Mouse (Mus musculus) stomach, embryonic 14.5 days (tissue): ENCODE results near the gene Dlx6. TPM values are rescaled to one million over a fixed set of nuclear protein-coding genes. Genes with fewer than 3 reads are reported as not detected.

Experiments
- ATAC-seq: fragments of 200-750 bp; cut with Nextera tagmentation; 2 replicates; pipeline ENCODE4 v1.8.0; 2017; ENCODE audit warnings: low read depth, moderate TSS enrichment; ENCODE audit not compliant: insufficient number of reproducible peaks, insufficient read depth, low FRiP score
- H3K27ac ChIP-seq: fragments of 300-500 bp; sonication (generic); 2 replicates; pipeline ENCODE4 v1.5.1; 2014; ENCODE audit warnings: mild to moderate bottlenecking, low read length, moderate library complexity, mixed read lengths
- H3K27me3 ChIP-seq: fragments of 300-500 bp; sonication (generic); 2 replicates; pipeline ENCODE4 v1.6.1; 2014; ENCODE audit warnings: low read length, control low read depth, mixed read lengths; ENCODE audit not compliant: control insufficient read depth, insufficient read depth
- H3K36me3 ChIP-seq: fragments of 300-500 bp; sonication (generic); 2 replicates; pipeline ENCODE4 v1.6.1; 2014; ENCODE audit warnings: mild to moderate bottlenecking, control low read depth, low read length, moderate library complexity, mixed read lengths; ENCODE audit not compliant: control insufficient read depth, insufficient read depth
- H3K4me1 ChIP-seq: fragments of 300-500 bp; sonication (generic); 2 replicates; pipeline ENCODE4 v1.6.1; 2014; ENCODE audit warnings: low read length, control low read depth, mixed read lengths; ENCODE audit not compliant: control insufficient read depth, insufficient read depth
- H3K4me2 ChIP-seq: fragments of 300-500 bp; sonication (generic); replicated peaks from 2 replicates; pipeline ENCODE4 v1.6.1; 2014; ENCODE audit warnings: low read depth, low read length, control low read depth
- H3K4me3 ChIP-seq: fragments of 300-500 bp; sonication (generic); 2 replicates; pipeline ENCODE4 v1.5.1; 2014; ENCODE audit warnings: low read depth, low read length, control low read depth
- H3K9ac ChIP-seq: fragments of 300-500 bp; sonication (generic); replicated peaks from 2 replicates; pipeline ENCODE4 v1.6.1; 2014; ENCODE audit warnings: low read depth, mild to moderate bottlenecking, control low read depth, low read length, moderate library complexity, mixed read lengths
- H3K9me3 ChIP-seq: fragments of 300-500 bp; sonication (generic); 2 replicates; pipeline ENCODE4 v1.6.1; 2016; ENCODE audit warnings: low read depth, low read length, control low read depth; ENCODE audit not compliant: control insufficient read depth
- WGBS: fragments of 180-500 bp; shearing (Covaris S2); extraction: QIAGEN DNeasy Blood & Tissue Kit; methylation state at CpG from one replicate; pipeline ENCODE4 v1.1.7; 2014; 5-methylcytosine and 5-hydroxymethylcytosine counted together
- polyA plus RNA-seq: library from polyadenylated mRNA; unstranded; fragments of >200 nt; fragmentation: Nextera tagmentation; extraction: Ambion mirVana; gene quantifications from 2 replicates; pipeline ENCODE4 v1.2.1, GENCODE M21; 2014

Dlx6 gene
- 0.15 and 0.42 TPM in 2 replicates for polyA plus RNA-seq

DNA sequence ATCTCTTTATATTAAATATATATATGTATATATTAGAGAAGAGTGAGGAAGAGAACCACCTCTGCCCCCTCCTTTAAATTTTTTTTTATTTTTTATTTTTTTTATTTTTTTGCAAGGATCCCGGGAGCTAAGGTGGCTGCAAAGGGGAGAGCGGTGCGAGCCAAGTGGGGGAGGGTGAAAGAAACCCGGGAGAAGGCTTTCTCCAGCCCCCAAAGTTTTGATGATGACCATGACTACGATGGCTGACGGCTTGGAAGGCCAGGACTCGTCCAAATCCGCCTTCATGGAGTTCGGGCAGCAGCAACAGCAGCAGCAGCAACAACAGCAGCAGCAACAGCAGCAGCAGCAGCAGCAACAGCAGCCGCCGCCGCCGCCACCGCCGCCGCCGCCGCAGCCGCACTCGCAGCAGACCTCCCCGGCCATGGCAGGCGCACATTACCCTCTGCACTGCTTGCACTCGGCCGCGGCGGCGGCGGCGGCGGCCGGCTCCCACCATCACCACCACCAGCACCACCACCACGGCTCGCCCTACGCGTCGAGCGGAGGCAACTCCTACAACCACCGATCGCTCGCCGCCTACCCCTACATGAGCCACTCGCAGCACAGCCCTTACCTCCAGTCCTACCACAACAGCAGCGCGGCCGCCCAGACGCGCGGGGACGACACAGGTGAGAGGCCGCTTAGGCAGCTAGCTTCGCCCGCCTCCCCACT is at the start of gene Dlx6:
Gene Dlx6, plus strand, starts transcription at position 175 of the 711 bp plus-strand sequence.
- Histone ChIP-seq H3K4me3 (peak within 1 kb of the TSS; percentile 32), H3K36me3 (no peaks in the 10 kb centered on the region), H3K4me2 (peak within 1 kb of the TSS; percentile 51), H3K9me3 (no peaks in the 10 kb centered on the region), H3K27me3 (peaks cover 71% of the 10 kb centered on the region), H3K9ac (0 out of 2 replicates have a peak within 1 kb of the TSS, but pooled peaks have one; percentile 3), H3K27ac (no peak within 1 kb of the TSS), H3K4me1 (peaks cover 14% of the 10 kb centered on the region)
- under 1% methylated on average over 50 of the region's 52 CpGs for WGBS
- ATAC-seq = peak; percentile 76

DNA sequence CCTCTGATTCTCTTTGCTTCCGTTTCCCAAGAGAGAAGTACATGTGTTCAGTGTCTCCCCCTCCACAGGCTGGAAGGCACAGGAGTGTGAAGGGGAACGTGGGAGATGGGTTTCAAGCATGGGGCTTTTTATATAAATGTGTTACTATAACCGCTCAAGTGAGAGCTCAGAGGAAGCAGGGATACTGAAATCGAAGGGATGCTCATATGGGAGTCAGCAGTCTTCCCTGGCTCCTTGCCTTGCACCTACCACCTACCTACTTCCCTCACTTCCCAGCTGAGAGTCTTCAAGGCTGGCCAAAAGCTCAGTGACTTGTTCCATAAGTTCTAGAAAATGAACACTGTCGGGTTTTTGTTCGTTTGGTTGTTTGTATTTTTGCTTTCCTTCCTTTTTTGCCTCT is 46.3 kb upstream of the Dlx6 start:
- Histone ChIP-seq H3K9me3 (no peaks in the 10 kb centered on the region), H3K4me1 (no peaks in the 10 kb centered on the region), H3K4me2 (no peak overlapping the region), H3K4me3 (no peak overlapping the region), H3K36me3 (no peaks in the 10 kb centered on the region), H3K27me3 (no peaks in the 10 kb centered on the region), H3K27ac (no peak overlapping the region), H3K9ac (no peak overlapping the region)
- 81% methylated on average over 6 of the region's 6 CpGs for WGBS
- no peak for ATAC-seq

DNA sequence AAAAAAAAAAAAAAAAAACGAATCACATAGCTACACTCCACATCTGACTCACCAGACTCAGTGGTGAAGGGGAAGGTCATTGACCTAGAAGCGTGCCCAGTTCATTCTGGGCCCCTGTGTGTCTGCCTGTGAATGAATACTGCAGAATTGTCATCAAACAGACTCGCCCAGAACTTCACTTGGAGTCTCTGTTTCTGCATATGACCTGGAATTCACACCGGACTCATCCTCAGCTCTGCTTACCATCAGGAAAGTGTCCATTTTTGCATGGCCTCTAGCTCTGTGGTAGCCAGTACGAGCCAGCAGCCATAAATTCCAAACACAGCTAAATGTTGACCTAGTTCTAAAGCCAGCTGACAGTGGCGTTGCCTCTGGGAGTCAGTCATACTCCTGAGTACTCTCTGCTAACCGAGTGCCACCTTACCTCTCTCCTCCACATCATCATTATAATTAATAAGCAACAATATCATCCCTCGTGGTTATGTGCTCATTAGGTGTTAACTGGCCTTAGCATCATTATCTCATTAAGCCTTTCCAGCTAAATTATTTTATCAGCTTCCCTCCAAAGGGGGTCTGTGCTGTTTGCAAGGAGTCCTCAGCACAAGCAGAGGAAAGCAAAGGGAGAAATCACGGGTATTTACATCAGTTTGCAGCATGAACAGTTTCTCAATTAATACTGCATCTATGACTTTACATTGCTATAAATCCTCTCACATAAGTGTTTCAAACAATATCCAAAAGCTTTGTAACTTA is 44.9 kb upstream of the Dlx6 start:
- ATAC-seq = no peak
- no peak overlapping the region for H3K4me3 ChIP-seq
- H3K9me3 ChIP-seq = no peaks in the 10 kb centered on the region
- H3K36me3 ChIP-seq = no peaks in the 10 kb centered on the region
- H3K27me3 ChIP-seq = no peaks in the 10 kb centered on the region
- no peak overlapping the region for H3K27ac ChIP-seq
- H3K4me2 ChIP-seq = no peak overlapping the region
- WGBS = 43% methylated on average over 8 of the region's 9 CpGs
- H3K9ac ChIP-seq = no peak overlapping the region
- H3K4me1 ChIP-seq = no peaks in the 10 kb centered on the region

DNA sequence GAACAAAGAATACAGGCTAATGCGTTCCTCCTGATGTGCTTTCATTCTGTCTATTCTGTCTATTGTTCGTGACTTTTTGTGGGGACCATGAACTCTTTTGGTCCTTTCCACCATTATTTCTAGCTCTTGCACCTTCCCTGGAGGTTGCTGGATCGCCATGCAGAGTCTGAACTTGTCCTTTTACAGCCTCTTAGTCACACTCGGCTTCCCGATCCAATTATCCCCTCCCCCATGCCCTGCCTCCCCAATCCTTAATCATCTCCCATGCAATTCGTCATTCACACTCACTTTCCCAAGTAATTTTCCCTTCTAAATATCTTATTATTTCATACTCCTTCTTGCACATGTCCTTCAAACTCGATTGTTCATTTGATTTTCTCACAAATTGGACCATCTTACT is 44.0 kb upstream of the Dlx6 start:
- H3K36me3 ChIP-seq = no peaks in the 10 kb centered on the region
- H3K27me3 ChIP-seq = no peaks in the 10 kb centered on the region
- no peak overlapping the region for H3K4me3 ChIP-seq
- H3K9ac ChIP-seq = no peak overlapping the region
- H3K27ac ChIP-seq = no peak overlapping the region
- no peaks in the 10 kb centered on the region for H3K9me3 ChIP-seq
- WGBS = 31% methylated on average over 7 of the region's 7 CpGs
- no peak overlapping the region for H3K4me2 ChIP-seq
- H3K4me1 ChIP-seq = no peaks in the 10 kb centered on the region
- no peak for ATAC-seq

DNA sequence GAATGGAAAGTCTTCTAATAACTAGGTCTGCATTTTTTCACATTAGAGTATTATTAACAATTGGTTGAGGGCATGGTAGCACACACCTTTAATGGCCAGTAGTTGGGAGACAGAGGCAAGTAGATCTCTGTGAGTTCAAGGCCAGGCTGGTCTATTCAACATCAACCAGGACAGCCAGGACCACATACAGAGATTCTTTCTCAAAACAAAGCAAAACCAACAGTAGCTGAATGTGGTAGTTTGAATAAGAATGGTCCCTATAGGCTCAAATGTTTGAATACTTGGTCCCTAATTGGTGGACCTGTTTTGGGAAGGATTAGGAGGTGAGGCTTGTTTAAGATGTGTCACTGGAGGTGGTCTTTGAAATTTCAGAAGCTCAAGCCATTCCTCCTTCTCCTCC is 37.8 kb upstream of the Dlx6 start:
- no peaks in the 10 kb centered on the region for H3K4me1 ChIP-seq
- no peak for ATAC-seq
- no peak overlapping the region for H3K9ac ChIP-seq
- no peak overlapping the region for H3K27ac ChIP-seq
- H3K4me2 ChIP-seq = no peak overlapping the region
- H3K9me3 ChIP-seq = no peaks in the 10 kb centered on the region
- no peaks in the 10 kb centered on the region for H3K27me3 ChIP-seq
- no peaks in the 10 kb centered on the region for H3K36me3 ChIP-seq
- H3K4me3 ChIP-seq = no peak overlapping the region

DNA sequence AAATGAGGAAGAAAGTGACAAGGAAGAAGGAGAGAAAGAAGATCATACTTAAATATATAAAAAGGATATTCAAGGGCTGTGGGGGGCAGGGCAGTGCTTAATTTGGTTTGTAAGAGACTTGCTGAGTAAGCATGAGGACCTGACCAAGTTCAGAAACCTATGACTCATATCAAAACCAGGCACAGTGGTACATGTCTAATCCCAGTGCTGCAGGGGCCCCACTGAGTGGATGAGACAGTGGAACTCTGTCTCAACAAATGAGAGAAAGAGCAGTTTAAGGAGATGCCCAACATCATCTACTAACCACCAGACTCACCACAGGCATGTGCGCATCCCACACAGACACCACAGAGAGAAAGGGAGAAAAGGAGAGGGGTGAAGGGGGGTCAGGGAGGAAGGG is 36.3 kb upstream of the Dlx6 start:
- ATAC-seq = no peak
- H3K4me3 ChIP-seq = no peak overlapping the region
- H3K9ac ChIP-seq = no peak overlapping the region
- H3K27ac ChIP-seq = no peak overlapping the region
- H3K4me1 ChIP-seq = no peaks in the 10 kb centered on the region
- H3K9me3 ChIP-seq = no peaks in the 10 kb centered on the region
- H3K4me2 ChIP-seq = no peak overlapping the region
- WGBS = 95% methylated on average over 1 of the region's 1 CpGs
- no peaks in the 10 kb centered on the region for H3K36me3 ChIP-seq
- H3K27me3 ChIP-seq = no peaks in the 10 kb centered on the region

DNA sequence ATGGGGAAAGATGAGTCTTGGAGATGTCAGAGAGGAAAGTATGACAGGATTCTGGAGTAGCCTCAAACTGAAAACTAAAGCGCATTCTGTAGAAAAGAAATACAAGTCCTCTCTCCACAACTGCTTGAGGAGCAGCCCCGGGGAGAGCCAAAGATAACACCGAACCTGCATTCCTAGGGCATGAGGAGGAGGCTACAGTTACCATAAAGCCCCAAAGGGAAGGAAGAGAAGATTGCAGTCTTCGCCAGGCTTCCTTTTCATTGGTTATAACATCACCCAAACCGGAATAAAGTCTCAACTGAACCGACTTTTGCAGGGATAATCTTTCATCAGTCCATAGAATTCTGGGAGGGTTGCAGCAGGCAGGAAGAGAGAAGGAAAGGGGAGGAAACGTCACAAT is 32.7 kb upstream of the Dlx6 start:
- Histone ChIP-seq H3K9ac (no peak overlapping the region), H3K4me1 (no peaks in the 10 kb centered on the region), H3K36me3 (no peaks in the 10 kb centered on the region), H3K27me3 (no peaks in the 10 kb centered on the region), H3K4me3 (no peak overlapping the region), H3K27ac (no peak overlapping the region), H3K9me3 (no peaks in the 10 kb centered on the region), H3K4me2 (no peak overlapping the region)
- 66% methylated on average over 7 of the region's 7 CpGs for WGBS
- no peak for ATAC-seq

DNA sequence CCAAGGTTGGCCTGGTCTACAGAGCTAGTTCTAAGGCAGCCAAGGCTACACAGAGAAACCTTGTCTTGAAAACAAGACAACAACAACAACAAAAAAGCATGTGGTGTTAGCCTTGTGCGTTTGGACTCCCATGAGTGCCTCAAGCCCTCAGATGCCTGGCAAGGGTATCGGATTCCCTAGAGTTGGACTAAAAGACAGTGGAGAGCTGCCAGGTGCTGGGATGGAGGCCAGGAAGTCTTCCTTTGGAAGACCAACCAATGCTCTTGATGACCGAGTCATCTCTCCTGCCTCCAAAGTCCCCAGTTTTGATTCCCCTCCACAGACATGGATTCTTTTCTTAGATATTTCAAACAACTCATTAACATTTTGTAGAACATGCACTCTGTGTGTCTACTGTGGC is 29.8 kb upstream of the Dlx6 start:
- 96% methylated on average over 3 of the region's 3 CpGs for WGBS

More for the DNA sequence above, 29.8 kb upstream of the Dlx6 start:
- no peaks in the 10 kb centered on the region for H3K4me1 ChIP-seq
- H3K4me3 ChIP-seq = no peak overlapping the region
- no peaks in the 10 kb centered on the region for H3K36me3 ChIP-seq
- no peak overlapping the region for H3K4me2 ChIP-seq
- no peaks in the 10 kb centered on the region for H3K9me3 ChIP-seq
- no peak overlapping the region for H3K9ac ChIP-seq
- no peak for ATAC-seq
- H3K27me3 ChIP-seq = no peaks in the 10 kb centered on the region
- no peak overlapping the region for H3K27ac ChIP-seq
